Mouse (Mus musculus) spleen, adult 2 months (tissue): ENCODE measurements around the gene Slc35e3. TPM values are rescaled to one million over a fixed set of nuclear protein-coding genes. Genes with fewer than 3 reads are reported as not detected.

Source experiments
- DNase-seq, 2 experiments: peaks; one replicate each; pipeline versions ENCODE4 v3.0.0 to v3.0.0-alpha.2; 2012 to 2021; ENCODE audit warnings: low spot score in 2 of 2, low read depth in 1 of 2
- H3K27ac ChIP-seq: fragments of 200-500 bp; 2 replicates; pipeline ENCODE4 v1.5.1; 2012; ENCODE audit warnings: low read length, inconsistent platforms; ENCODE audit not compliant: insufficient read depth
- H3K27me3 ChIP-seq: fragments of 200-500 bp; 2 replicates; pipeline ENCODE4 v1.6.1; 2012; ENCODE audit warnings: mild to moderate bottlenecking, moderate library complexity, low read length, inconsistent platforms; ENCODE audit not compliant: control insufficient read depth, insufficient read depth
- H3K36me3 ChIP-seq: fragments of 200-500 bp; 2 replicates; pipeline ENCODE4 v1.6.1; 2012; ENCODE audit warnings: mild to moderate bottlenecking, low read length, inconsistent platforms; ENCODE audit not compliant: control insufficient read depth, insufficient read depth
- H3K4me1 ChIP-seq: fragments of 200-500 bp; 2 replicates; pipeline ENCODE4 v1.6.1; 2011; ENCODE audit warnings: inconsistent platforms; ENCODE audit not compliant: control insufficient read depth, insufficient read depth, insufficient read length
- H3K4me3 ChIP-seq: fragments of 200-500 bp; 2 replicates; pipeline ENCODE4 v1.5.1; 2011; ENCODE audit warnings: mild to moderate bottlenecking, inconsistent platforms; ENCODE audit not compliant: insufficient read depth, insufficient read length; ENCODE audit errors: extremely low read depth
- CTCF ChIP-seq: fragments of 200-500 bp; IDR thresholded peaks from 2 replicates; pipeline ENCODE4 v1.5.1; 2011; ENCODE audit warnings: mild to moderate bottlenecking, inconsistent platforms; ENCODE audit not compliant: insufficient read depth, insufficient read length, insufficient replicate concordance; ENCODE audit errors: extremely low read depth
- POLR2A ChIP-seq: fragments of 200-500 bp; IDR thresholded peaks from 2 replicates; pipeline ENCODE4 v1.6.1; 2011; ENCODE audit warnings: low read depth, low read length, inconsistent platforms
- WGBS: fragments of 180-500 bp; shearing (Covaris S2); methylation state at CpG from one replicate; pipeline ENCODE4 v1.1.7; 2018; 5-methylcytosine and 5-hydroxymethylcytosine counted together
- polyA plus RNA-seq: library from polyadenylated mRNA; depleted of rRNA; stranded (reverse); fragments of >200 nt; gene quantifications from 2 replicates; pipeline ENCODE4 v1.2.3, GENCODE M21; 2012

The Slc35e3 gene
- polyA plus RNA-seq, 1 experiment = 5.6 TPM

GRCm38 (mm10) chr10:117703506-117703905, 42.7 kb downstream of the Slc35e3 start:
- Histone ChIP-seq H3K27ac (no peak overlapping the region), H3K36me3 (peaks cover 44% of the 10 kb centered on the region), H3K4me3 (no peak overlapping the region), H3K4me1 (no peaks in the 10 kb centered on the region), H3K27me3 (no peaks in the 10 kb centered on the region)
- WGBS = 94% methylated on average over 3 of the region's 3 CpGs
- no peak for TF ChIP-seq CTCF
- TF ChIP-seq POLR2A = no peak
- no peak for DNase-seq

- peaks cover 53% of the 10 kb centered on the region for H3K36me3 ChIP-seq
- WGBS = 97% methylated on average over 6 of the region's 6 CpGs
Measured at GRCm38 (mm10) chr10:117702024-117702833, 43.9 kb downstream of the Slc35e3 start.

DNA sequence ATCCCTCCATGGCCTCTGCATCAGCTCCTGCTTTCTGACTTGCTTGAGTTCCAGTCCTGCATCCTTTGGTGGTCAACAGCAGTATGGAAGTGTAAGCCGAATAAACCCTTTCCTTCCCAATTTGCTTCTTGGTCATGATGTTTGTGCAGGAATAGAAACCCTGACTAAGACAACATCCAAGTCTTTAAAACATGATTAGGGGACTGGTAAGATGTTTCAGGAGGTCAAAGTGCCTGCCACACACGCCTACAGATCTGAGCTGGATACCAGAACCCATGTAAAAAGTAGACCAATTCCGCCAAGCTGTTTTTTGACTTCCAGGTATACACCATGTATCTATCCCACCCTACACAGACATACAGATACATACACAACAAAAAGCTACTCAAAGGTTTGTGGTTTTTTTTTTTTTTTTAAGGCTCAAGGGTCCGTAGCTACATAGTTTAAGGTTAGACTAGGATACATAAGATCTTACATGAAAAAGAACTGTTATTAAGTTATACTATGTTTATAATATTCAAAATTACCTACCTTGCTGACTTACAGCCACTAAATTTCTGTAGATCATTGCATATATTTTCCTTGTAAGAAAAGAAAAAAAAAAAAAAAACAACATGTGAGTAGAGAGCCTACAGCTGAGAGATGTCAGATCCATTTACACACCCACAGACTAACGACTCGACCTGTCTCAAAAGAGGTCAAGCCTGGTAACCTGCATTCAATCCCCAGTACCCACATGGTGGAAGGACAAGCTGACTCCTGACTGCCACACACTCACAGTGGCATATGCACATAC, 44.9 kb downstream of the Slc35e3 start:
- Histone ChIP-seq H3K27me3 (no peaks in the 10 kb centered on the region), H3K4me3 (no peak overlapping the region), H3K27ac (no peak overlapping the region), H3K4me1 (no peaks in the 10 kb centered on the region), H3K36me3 (peaks cover 53% of the 10 kb centered on the region)
- TF ChIP-seq CTCF (no peak), POLR2A (no peak)
- DNase-seq = no peak
- WGBS = 90% methylated on average over 6 of the region's 6 CpGs

More at GRCm38 (mm10) chr10:117702024-117702833, 43.9 kb downstream of the Slc35e3 start:
- no peak for DNase-seq
- H3K27ac ChIP-seq = no peak overlapping the region
- H3K4me3 ChIP-seq = no peak overlapping the region
- TF ChIP-seq POLR2A = no peak
- no peak for TF ChIP-seq CTCF
- H3K4me1 ChIP-seq = no peaks in the 10 kb centered on the region
- H3K27me3 ChIP-seq = no peaks in the 10 kb centered on the region

DNA sequence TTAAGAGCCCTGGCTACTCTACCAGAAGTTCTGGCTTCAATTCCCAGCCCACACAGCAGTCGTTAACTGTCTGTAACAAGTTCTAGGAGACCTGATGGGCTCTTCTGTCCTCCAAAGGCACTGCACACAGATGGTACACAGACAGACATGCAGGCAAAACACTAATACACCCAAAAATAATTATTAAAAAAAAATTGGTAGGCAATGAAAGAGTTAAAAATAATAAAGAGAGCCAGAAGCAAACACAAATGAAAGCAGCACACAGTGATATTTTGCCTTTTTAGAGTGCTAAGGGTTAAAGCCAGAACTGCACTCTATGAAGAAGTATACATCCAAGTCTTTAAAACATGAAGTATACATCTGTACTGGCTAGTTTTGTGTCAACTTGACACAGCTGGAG, 45.7 kb downstream of the Slc35e3 start:
- 93% methylated on average over 1 of the region's 1 CpGs for WGBS
- Histone ChIP-seq H3K27ac (no peak overlapping the region), H3K4me3 (no peak overlapping the region), H3K27me3 (no peaks in the 10 kb centered on the region), H3K36me3 (peaks cover 60% of the 10 kb centered on the region), H3K4me1 (no peaks in the 10 kb centered on the region)
- no peak for TF ChIP-seq POLR2A
- no peak for TF ChIP-seq CTCF
- no peak for DNase-seq

- Histone ChIP-seq H3K27ac (no peak overlapping the region), H3K4me3 (no peak overlapping the region), H3K36me3 (peaks cover 59% of the 10 kb centered on the region), H3K27me3 (no peaks in the 10 kb centered on the region), H3K4me1 (no peaks in the 10 kb centered on the region)
- DNase-seq = no peak
- TF ChIP-seq CTCF = no peak
- TF ChIP-seq POLR2A = no peak
- WGBS = 94% methylated on average over 4 of the region's 4 CpGs
Measured at GRCm38 (mm10) chr10:117699914-117700313, 46.3 kb downstream of the Slc35e3 start.

DNA sequence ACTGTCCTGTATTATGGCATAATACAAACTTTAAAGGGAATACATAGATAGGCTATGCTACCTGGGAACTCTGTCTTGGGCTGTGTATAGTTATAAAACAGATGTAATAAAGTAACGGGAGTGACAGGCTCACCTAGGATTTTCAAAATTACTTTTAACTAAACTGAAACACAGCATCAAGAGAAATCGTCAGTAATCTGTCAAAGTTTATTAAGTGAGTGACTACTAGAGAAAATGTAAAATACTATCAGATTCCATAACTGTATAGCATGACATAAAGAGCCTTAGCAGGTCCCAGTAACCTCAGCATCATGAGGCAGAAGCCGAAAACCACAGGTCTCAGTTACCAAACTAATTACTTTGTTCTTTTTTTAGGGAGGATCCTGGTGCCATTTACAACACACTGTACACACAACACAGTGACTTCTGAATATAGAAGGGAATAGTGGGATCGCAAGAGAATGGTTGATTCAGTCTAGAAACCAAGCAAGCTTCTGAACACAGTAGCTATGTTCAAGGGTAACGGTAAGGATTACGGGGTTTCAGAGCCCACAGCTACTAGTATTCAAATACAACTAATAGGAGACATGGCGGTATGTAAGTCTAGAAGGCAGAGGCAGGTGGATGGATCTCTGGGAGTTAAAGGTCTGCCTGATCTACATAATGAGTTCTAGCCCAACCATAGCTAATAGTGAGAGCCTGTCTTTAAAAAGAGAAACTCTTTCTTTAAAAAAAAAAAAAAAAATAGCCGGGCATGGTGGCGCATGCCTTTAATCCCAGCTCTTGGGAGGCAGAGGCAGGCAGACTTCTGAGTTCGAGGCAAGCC, 47.6 kb downstream of the Slc35e3 start:
- no peak overlapping the region for H3K27ac ChIP-seq
- no peaks in the 10 kb centered on the region for H3K27me3 ChIP-seq
- peaks cover 60% of the 10 kb centered on the region for H3K36me3 ChIP-seq
- H3K4me3 ChIP-seq = no peak overlapping the region
- H3K4me1 ChIP-seq = no peaks in the 10 kb centered on the region
- 97% methylated on average over 10 of the region's 10 CpGs for WGBS
- TF ChIP-seq CTCF (no peak), POLR2A (no peak)
- DNase-seq = no peak
